Mouse (Mus musculus): ENCODE measurements around the gene Kdm6b. TPM values are rescaled to one million over a fixed set of nuclear protein-coding genes. Genes with fewer than 3 reads are reported as not detected.

Kdm6b gene
- polyA plus RNA-seq, 1 experiment from 2014 or later, result 21.6 TPM

GRCm38 (mm10) chr11:69381356-69381755 is 32.1 kb downstream of the Kdm6b start:
- no peak for ATAC-seq (ENCODE audit: extremely low read depth, insufficient number of reproducible peaks, low FRiP score, low TSS enrichment)
- no peak overlapping the region for H3K27ac ChIP-seq (replicated peaks)
- WGBS, result 62% methylated on average over 6 of the region's 6 CpGs

GRCm38 (mm10) chr11:69379600-69379999 is 33.9 kb downstream of the Kdm6b start:
- Histone ChIP-seq H3K4me2 (no peak overlapping the region), H3K4me3 (no peak overlapping the region), H3K27ac (replicated peaks) (no peak overlapping the region), H3K27me3 (replicated peaks) (no peaks in the 10 kb centered on the region), H3K36me3 (peaks cover 10% of the 10 kb centered on the region), H3K9me3 (no peaks in the 10 kb centered on the region), H3K9ac (no peak overlapping the region), H3K4me1 (peaks cover 18% of the 10 kb centered on the region)
- 78% methylated on average over 3 of the region's 3 CpGs for WGBS
- no peak for ATAC-seq (ENCODE audit: extremely low read depth, insufficient number of reproducible peaks, low FRiP score, low TSS enrichment)

More at GRCm38 (mm10) chr11:69381356-69381755, 32.1 kb downstream of the Kdm6b start:
- no peak overlapping the region for H3K4me3 ChIP-seq
- no peaks in the 10 kb centered on the region for H3K27me3 ChIP-seq (replicated peaks)
- no peak overlapping the region for H3K4me2 ChIP-seq
- no peak overlapping the region for H3K9ac ChIP-seq
- H3K36me3 ChIP-seq, result peaks cover 5% of the 10 kb centered on the region; the same call in 1 of the 2 replicates
- peaks cover 18% of the 10 kb centered on the region for H3K4me1 ChIP-seq
- H3K9me3 ChIP-seq, result no peaks in the 10 kb centered on the region

GRCm38 (mm10) chr11:69377766-69378165 is 35.7 kb downstream of the Kdm6b start:
- Histone ChIP-seq H3K9me3 (no peaks in the 10 kb centered on the region), H3K27ac (replicated peaks) (no peak overlapping the region), H3K4me2 (no peak overlapping the region), H3K9ac (no peak overlapping the region), H3K4me3 (no peak overlapping the region), H3K36me3 (peaks cover 26% of the 10 kb centered on the region), H3K4me1 (peaks cover 23% of the 10 kb centered on the region), H3K27me3 (replicated peaks) (no peaks in the 10 kb centered on the region)
- 67% methylated on average over 3 of the region's 3 CpGs for WGBS
- no peak for ATAC-seq (ENCODE audit: extremely low read depth, insufficient number of reproducible peaks, low FRiP score, low TSS enrichment)

GRCm38 (mm10) chr11:69375646-69376045 is 37.8 kb downstream of the Kdm6b start:
- Histone ChIP-seq H3K4me1 (peaks cover 32% of the 10 kb centered on the region), H3K36me3 (peaks cover 28% of the 10 kb centered on the region), H3K27ac (replicated peaks) (no peak overlapping the region), H3K27me3 (replicated peaks) (no peaks in the 10 kb centered on the region), H3K4me3 (no peak overlapping the region), H3K9ac (no peak overlapping the region), H3K9me3 (no peaks in the 10 kb centered on the region), H3K4me2 (no peak overlapping the region)
- WGBS, result 83% methylated on average over 4 of the region's 4 CpGs
- ATAC-seq (ENCODE audit: extremely low read depth, insufficient number of reproducible peaks, low FRiP score, low TSS enrichment), result no peak

- Histone ChIP-seq H3K27ac (replicated peaks) (no peak overlapping the region), H3K9ac (0 out of 2 replicates have a peak overlapping the region, but pooled peaks have one; percentile 55), H3K4me3 (no peak overlapping the region), H3K9me3 (no peaks in the 10 kb centered on the region), H3K4me1 (peaks cover 38% of the 10 kb centered on the region), H3K27me3 (replicated peaks) (no peaks in the 10 kb centered on the region), H3K4me2 (peak overlapping the region; percentile 43), H3K36me3 (peaks cover 28% of the 10 kb centered on the region)
- ATAC-seq (ENCODE audit: extremely low read depth, insufficient number of reproducible peaks, low FRiP score, low TSS enrichment), result no peak
- WGBS, result 83% methylated on average over 16 of the region's 16 CpGs
Measured at GRCm38 (mm10) chr11:69373223-69373965, 40.1 kb downstream of the Kdm6b start.

GRCm38 (mm10) chr11:69372780-69373170 is 40.7 kb downstream of the Kdm6b start:
- Histone ChIP-seq H3K9ac (no peak overlapping the region), H3K27ac (replicated peaks) (peak overlapping the region; percentile 75), H3K4me1 (peaks cover 42% of the 10 kb centered on the region), H3K36me3 (peaks cover 27% of the 10 kb centered on the region), H3K27me3 (replicated peaks) (no peaks in the 10 kb centered on the region), H3K4me3 (no peak overlapping the region), H3K4me2 (peak overlapping the region; percentile 53), H3K9me3 (no peaks in the 10 kb centered on the region)
- ATAC-seq (ENCODE audit: extremely low read depth, insufficient number of reproducible peaks, low FRiP score, low TSS enrichment), result no peak
- WGBS, result 52% methylated on average over 3 of the region's 3 CpGs

- Histone ChIP-seq H3K36me3 (peaks cover 23% of the 10 kb centered on the region), H3K4me2 (peak overlapping the region; percentile 53), H3K27me3 (replicated peaks) (no peaks in the 10 kb centered on the region), H3K4me1 (peaks cover 48% of the 10 kb centered on the region), H3K9me3 (no peaks in the 10 kb centered on the region), H3K27ac (replicated peaks) (peak overlapping the region; percentile 75), H3K9ac (peak overlapping the region; percentile 56), H3K4me3 (peak overlapping the region; percentile 16; the same call in 1 of the 2 replicates)
- no peak for ATAC-seq (ENCODE audit: extremely low read depth, insufficient number of reproducible peaks, low FRiP score, low TSS enrichment)
- 16% methylated on average over 12 of the region's 12 CpGs for WGBS
Measured at GRCm38 (mm10) chr11:69372056-69372779, 41.3 kb downstream of the Kdm6b start.

- Histone ChIP-seq H3K4me1 (peaks cover 52% of the 10 kb centered on the region), H3K27me3 (replicated peaks) (no peaks in the 10 kb centered on the region), H3K4me3 (no peak overlapping the region), H3K27ac (replicated peaks) (peak overlapping the region; percentile 75), H3K9me3 (no peaks in the 10 kb centered on the region), H3K9ac (peak overlapping the region; percentile 56; the same call in 1 of the 2 replicates), H3K4me2 (peak overlapping the region; percentile 53), H3K36me3 (peaks cover 23% of the 10 kb centered on the region)
- 56% methylated on average over 12 of the region's 12 CpGs for WGBS
- no peak for ATAC-seq (ENCODE audit: extremely low read depth, insufficient number of reproducible peaks, low FRiP score, low TSS enrichment)
Measured at GRCm38 (mm10) chr11:69371601-69372000, 41.9 kb downstream of the Kdm6b start.

- WGBS, result 20% methylated on average over 9 of the region's 9 CpGs
- Histone ChIP-seq H3K36me3 (peaks cover 21% of the 10 kb centered on the region), H3K27ac (replicated peaks) (peak overlapping the region; percentile 75), H3K9ac (peak overlapping the region; percentile 44; the same call in 1 of the 2 replicates), H3K9me3 (no peaks in the 10 kb centered on the region), H3K4me3 (peak overlapping the region; percentile 13), H3K4me1 (peaks cover 57% of the 10 kb centered on the region), H3K4me2 (peak overlapping the region; percentile 53), H3K27me3 (replicated peaks) (no peaks in the 10 kb centered on the region)
- no peak for ATAC-seq (ENCODE audit: extremely low read depth, insufficient number of reproducible peaks, low FRiP score, low TSS enrichment)
Measured at GRCm38 (mm10) chr11:69370817-69371215, 42.7 kb downstream of the Kdm6b start.

GRCm38 (mm10) chr11:69369990-69370816 is 43.3 kb downstream of the Kdm6b start:
- Histone ChIP-seq H3K27ac (replicated peaks) (peak overlapping the region; percentile 97), H3K9me3 (no peaks in the 10 kb centered on the region), H3K4me2 (peak overlapping the region; percentile 87), H3K4me1 (peaks cover 63% of the 10 kb centered on the region), H3K27me3 (replicated peaks) (no peaks in the 10 kb centered on the region), H3K9ac (peak overlapping the region; percentile 99), H3K4me3 (peak overlapping the region; percentile 90), H3K36me3 (peaks cover 18% of the 10 kb centered on the region)
- 36% methylated on average over 2 of the region's 2 CpGs for WGBS
- no peak for ATAC-seq (ENCODE audit: extremely low read depth, insufficient number of reproducible peaks, low FRiP score, low TSS enrichment)
